Mouse (Mus musculus) adrenal gland, adult 18-20 months (tissue): ENCODE measurements around the gene Tubgcp6. TPM values are rescaled to one million over a fixed set of nuclear protein-coding genes. Genes with fewer than 3 reads are reported as not detected.

Experiments
- DNase-seq, 2 experiments: peaks; one replicate each; pipeline ENCODE4 v3.0.0; 2021 to 2022; ENCODE audit warnings: low spot score in 2 of 2
- total RNA-seq, 2 experiments: library from RNA; stranded (reverse); gene quantifications; 1 replicate in 1 of 2; 2 replicates in 1 of 2; pipeline ENCODE4 v1.2.3; 2021

Tubgcp6 gene
- total RNA-seq, 2 experiments from 2014 or later = 10.8 to 13.0 TPM

DNA sequence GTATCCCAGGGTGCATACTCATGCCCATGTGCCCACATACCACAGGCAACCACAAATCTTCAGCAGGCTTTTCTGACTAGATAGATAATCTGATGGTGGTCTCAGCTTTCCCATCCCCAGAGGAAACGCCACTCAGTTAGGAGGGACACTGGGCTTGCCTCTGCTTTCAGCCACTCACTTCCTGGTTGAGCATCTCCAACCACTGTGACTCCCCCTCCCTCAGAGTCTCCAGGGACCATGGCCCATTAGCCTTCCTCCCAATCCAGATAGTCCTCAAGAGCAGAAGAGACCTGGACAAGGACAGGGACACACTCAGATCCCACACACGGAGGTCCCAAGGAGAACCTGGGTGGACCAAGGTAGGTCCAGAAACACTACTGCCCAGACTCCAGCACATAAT lies 20.2 kb upstream of the Tubgcp6 start:
- no peak for DNase-seq

DNA sequence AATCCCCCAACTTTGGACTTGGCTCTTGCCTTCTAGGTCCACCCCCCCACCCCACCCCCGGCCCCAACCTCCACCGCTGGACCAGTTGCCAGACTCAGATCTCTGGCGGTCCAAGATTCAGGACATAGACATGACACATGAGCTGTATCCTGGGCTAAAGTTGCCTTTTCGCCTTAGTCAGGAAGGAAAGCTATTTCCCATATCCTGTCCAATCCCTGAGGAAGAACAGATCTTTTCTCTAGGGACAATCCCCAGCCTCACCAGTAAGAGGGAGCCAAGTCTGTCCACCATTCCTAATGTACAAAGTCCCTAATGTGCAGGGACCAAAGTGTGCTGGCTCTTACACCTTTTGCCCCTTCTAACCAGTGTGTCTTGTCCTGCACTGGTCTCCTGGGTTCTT lies 19.0 kb upstream of the Tubgcp6 start:
- no peak for DNase-seq

DNA sequence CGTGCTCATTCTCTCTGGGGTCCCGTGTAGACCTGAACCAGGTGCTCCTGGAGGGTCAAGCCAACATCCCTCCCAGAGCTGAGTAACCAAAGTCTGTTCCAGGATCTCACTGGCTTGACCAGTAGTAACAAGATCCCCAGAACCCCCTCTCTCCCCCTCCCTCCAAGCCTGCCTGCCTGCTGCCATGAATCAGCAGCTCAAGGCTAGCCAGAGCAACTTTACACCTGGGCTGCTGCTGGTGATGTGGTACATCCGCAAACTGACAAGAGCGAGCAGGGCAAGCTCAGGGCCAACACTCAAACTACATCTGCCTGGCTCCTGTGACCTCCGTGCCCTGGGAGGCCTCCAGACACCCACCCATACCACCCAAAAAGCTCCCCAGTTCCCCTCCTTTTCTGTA lies 18.5 kb upstream of the Tubgcp6 start:
- no peak for DNase-seq

DNA sequence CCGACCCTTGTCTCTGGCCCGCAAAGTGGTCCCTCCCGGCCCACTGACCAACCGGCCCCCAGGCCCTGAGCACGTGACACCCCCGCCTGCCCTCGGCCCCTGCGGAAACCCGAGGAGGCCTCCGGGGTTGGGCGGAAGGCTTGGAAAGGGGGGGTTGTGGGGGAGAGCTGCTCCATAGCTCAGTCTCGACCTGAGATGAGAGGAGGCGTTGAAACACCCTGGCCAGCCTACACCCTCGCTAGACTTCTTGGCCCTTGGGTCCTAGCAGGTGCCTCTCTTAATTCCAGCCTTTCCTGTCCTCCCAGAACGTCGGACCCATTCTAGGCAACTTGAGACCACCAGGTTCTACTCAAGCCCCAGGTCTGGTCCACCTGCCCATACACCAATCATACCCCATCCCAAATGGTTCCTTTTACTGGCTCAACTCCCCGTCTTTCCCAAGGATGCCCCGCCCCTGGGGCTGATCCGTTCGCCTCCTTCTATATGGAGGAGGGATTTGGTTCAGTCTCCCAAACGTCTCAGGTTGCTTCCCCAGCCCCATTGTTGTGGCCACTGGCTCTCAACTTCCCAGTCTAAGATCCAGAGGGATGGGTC lies 17.8 kb upstream of the Tubgcp6 start, which contains the start of gene Mapk12:
TSS of gene Mapk12 (minus strand) at position 45 of the 594 bp plus-strand sequence.
- DNase-seq = peak; percentile 33 to 56

DNA sequence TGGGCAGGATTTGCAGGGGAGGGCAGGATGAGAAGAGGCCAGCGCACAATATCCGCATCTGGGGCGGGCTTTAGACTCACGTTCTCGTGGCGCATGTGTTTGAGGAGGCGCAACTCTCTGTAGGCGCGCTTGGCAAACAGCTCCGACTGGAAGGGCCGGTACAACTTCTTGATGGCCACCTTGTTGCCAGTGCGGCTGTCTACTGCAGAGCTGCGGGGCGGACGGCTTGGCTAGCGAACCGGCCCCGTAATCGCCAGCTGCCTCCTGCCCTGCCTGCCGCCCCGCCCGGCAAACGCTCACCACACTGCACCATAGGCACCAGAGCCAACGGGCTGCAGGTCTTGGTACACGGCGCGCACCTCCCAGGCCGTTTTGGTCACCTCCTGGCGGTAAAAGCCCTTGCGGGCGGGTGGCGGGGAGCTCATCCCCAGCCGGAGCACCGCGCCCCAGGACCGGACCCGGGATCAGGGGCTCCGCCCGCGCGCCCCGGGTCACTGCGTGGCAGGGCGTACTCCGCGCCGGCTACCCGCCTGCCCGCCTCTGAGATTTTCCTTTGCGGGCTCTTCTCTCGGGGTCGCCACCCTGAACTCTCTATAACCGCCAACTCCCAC lies 17.2 kb upstream of the Tubgcp6 start:
- peak in 1 of 2 experiments; percentile 29 for DNase-seq

DNA sequence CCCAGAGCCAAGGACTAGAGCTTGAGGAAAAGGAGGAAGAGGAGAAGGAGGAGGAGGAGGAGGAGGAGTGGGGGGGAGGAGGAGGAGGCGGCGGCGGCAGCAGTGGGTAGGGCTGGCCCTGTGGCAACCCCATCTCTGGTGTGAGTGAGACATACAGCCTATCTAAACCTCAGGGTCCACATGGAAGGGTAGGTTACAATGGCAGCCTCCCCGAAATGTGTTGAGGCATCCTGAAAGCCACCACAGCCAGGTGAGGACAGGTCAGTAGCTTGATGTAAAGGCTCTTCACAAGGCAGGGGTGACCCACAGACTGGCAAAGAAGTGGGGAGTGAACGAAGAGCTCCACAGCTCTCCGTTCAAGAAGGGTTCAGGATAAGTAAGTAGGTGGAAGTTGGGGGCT lies 15.6 kb upstream of the Tubgcp6 start:
- DNase-seq = no peak

DNA sequence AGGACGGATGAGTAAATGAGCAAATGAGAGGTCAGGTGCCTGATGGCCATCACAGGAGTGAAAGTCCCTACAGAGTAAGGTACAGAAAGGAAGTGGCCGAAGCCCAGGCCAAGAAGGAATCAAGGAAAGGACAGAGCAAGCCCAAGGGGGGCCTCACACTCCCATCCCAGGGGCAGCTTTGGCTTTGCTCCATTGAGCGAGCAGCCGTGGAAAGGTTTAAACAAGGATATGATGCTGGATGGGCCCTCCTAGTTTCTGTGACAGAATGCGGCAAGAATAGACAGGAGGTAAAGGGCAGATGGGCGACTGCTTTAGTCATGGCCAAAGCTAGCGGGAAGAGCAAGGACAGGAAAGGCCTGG lies 15.1 kb upstream of the Tubgcp6 start:
- no peak for DNase-seq

DNA sequence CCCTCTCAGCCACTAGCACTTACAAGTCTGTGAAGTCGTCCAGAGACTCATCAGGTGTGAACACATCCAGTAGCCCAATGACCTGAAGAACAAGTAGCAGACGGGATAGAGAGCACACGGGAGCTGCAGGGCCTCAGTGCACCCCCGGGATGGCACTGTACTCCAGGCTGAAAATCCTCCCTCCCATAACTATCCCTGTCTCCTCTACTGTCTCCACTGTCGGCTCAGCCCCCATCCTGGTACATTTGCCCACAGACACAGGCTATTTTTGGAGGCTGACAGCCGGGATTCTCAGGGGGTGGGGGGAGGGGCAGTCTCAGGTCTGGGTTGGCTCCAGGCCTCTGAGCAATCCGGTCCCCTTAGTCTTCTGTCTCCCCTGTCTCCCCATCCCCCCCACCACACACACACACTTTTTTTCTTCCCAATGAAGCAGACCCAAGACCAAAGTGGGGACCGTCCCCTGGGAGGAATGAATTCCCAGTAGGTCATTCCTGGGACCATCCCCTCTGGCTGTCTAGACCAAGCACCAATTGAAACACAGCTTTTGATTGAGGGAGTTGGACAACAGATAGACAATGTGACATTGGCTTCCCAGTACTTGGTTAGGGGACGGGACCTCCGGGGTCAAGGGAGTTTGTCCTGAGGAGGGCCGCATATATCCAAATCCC lies 14.6 kb upstream of the Tubgcp6 start:
- no peak for DNase-seq

DNA sequence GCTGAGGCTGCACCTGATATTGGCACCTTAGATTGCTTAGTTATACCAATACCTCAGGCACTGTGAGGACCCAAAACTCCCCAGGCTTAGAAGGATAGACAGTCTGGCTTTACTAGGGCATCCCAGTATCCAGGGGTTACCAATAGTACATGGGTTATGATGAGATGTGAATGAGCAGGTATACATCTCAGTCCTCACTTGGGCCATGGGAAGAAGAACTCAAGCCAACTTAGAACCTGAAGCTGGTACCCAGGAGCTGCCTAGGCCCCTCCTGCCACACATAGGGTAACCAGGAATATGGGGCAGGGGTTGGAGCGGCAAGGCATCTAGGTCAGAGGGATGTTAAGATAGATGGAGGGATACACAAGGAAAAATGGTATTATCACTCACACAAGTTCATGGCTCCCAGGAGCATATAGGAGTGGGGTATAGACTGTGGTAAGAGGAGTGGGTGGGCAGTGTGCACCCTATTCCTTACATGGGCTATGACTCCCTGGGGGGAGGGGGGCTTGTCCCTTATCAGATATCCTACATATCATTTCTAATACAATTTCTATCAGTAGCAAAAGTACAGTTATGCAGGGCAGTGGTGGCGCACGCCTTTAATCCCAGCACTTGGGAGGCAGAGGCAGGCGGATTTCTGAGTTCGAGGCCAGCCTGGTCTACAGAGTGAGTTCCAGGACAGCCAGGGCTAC lies 13.7 kb upstream of the Tubgcp6 start:
- DNase-seq = no peak

DNA sequence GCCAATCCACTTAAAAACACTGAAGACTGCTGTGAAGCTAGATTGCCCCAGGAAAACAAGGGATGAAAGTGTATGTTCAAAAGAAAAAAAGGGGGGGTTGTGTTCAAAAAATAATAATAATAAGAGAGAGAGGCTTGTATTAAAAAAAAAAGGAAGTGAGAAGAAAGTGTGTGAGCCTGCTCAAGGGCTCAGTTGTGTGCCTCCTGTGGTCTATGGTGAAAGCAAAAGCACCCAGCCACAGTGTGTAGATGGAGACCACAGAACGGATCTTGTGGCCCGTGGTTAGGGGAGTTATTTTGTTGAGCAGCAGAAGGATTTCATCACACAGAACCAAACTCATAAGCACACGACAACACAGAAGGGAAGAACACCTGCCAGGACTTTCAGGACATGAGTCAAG lies 8.4 kb upstream of the Tubgcp6 start:
- no peak for DNase-seq

DNA sequence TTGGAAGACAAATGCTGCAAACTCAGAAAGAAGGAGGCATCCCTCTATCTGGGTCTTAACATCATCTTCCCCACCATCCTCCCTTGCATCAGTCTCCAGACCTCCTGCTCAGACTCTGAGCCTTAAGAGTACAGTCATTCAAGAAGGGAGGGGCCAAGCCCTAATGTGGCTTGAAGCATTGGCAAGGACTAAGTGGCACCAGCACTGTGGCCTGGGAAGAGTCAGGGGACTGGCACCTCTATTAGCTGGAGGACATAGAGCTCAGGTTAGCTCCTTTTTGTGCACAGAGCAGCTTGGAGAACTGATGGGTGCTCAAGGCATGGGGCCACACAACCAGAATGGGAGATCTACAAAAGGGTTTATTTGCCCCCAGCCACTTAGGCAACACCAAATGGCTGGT lies 7.3 kb upstream of the Tubgcp6 start:
- no peak for DNase-seq

DNA sequence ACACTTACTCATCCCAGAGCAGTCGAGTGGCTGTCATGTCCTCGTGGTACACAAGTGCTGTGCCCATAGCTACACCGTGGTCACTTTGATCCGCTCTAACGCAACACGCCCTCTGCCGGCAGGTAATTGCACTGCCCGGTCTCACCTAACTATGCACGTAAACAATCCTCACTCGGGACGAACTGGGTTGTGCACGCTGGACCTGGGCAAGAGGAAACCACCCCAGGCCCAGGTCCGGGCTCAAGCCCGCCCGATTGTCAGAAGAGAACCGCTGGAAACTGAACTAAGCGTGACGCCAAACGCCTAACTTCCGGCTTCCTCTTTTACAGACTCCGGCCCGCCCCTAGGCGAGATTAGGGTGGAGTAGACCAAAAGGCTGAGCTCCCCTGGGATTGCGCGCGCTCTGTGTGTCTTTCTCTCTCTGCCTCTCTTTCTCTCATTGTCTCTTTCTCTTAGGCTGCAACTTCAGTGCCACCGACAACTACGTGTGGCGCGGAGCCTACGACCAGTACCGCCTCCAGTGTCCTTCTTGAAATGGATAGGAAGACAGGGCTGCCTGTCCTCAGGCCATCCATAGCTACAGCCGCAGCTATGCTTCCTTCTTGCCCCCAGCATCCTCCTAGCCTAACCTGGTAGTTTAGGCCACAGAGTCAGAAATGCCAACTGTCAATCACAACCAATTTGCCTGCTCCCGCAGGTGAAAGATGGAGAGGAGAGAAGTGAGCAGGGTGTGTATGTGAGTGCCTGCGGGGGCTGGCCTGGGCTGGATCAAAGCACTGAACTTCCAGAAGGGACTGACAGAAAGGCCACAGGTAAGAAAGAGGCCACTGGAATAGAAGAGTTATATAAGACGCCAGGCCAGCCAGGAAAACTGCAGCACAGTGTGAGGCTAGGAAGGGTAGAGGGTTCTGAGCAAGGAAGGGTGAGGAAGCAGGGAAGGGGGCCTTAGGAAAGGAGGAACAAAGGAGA lies 5.8 kb upstream of the Tubgcp6 start, which contains the start of gene Hdac10:
TSS of gene Hdac10 (minus strand) at position 319 of the 969 bp plus-strand sequence.
- peak; percentile 80 to 81 for DNase-seq

DNA sequence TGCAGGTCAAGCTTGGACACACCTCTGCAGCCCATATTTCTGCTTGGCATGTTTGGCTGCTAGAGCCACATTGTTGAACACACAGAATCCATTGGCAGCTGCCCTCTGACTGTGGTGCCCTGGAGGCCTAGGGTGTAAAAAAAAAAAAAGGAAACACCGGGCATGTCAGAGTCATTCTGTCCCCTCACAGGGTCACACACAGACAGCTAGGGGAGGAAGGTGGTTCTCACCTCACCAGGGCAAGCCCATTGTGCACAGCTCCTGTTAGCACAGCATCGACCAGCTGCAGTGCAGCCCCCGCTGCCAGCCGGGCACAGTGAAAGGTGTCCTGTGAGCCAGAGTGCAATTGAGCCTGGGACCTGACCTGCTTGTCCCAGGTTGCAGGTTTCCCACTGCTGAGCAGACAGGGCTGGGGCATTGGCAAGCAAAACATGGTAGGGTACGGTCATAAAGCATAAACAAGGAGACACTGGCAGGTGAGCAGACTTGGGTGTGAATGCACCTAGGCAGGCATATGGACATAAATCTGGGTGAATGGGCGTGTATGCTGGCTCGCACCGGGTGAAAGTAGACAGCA lies 4.5 kb upstream of the Tubgcp6 start:
- no peak for DNase-seq

DNA sequence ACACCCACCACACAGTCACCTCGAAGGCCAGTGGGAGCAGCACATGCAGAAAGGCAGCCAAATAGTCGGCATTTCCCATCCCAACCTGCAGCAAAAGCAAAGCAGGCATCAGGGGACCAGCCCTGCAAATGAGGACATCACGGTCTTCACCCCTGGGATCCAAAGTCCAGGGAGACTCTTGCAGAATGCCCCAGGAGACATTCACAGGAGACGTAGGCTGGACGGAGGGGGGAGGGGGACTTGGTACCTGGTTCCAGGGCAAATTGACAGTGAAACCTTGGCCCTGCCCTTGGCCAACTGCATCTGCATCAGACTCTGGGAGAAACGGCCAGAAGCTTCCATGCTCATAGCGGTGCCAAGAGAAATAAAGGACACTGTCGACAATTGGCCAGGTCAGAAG lies 3.7 kb upstream of the Tubgcp6 start:
- DNase-seq = no peak

DNA sequence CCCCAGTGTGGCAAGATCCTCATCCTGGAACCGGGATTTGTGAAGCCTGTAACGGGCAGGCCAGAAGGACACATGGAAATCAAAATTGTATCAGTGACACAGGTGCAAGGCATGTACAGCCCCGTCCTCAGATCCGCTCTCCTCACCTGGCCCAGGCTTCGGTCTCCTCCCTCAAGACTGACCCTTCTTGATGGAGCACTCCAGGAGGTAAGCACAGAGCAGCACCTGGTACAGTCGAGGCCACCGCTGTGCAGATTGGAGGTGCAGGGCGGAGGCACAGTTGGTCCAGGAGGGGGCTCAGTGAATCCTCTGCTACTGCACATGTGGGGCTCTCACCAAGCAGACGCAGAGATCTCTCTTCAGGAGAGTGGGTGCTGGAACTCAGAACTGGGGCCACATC lies 2.4 kb upstream of the Tubgcp6 start:
- DNase-seq = no peak

DNA sequence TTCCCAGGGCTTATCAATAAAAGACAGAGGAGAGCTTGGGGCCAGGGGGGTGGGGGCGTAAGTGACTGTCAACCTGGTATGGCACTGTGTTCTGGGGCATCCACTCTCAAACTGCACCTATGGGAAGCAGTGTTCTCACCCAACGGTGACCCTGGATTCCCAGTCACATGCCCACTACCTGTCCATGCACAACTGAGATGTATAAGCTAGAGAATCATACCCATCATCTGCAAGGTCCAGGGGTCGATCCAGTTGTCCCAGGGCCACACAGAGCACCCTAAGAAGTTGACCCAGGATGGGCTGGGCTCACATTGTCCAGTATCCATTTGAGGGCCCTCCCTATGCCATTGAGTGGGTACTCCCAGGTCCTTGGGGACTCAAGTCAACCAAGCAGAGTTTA lies 1.4 kb upstream of the Tubgcp6 start:
- no peak for DNase-seq

DNA sequence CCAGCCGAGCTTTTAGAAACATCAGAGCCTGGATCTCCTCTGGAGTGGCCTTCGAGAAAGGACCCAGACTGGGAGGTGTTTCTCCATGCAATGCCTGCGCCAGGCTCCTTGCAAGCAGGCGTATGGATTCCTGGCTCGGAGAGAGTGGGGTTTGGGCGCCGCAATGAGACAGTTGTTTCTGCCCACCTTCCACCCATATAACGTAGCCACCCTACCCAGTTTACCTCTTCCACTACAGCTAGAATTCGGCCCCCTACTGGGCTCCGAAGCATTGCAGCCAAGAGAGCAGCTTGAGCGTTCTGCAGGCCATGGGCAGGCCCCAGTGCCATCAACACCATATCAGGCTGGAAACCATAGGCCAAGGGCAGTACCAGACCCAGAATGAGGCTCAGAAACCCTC lies 683 bp upstream of the Tubgcp6 start:
- DNase-seq = no peak

DNA sequence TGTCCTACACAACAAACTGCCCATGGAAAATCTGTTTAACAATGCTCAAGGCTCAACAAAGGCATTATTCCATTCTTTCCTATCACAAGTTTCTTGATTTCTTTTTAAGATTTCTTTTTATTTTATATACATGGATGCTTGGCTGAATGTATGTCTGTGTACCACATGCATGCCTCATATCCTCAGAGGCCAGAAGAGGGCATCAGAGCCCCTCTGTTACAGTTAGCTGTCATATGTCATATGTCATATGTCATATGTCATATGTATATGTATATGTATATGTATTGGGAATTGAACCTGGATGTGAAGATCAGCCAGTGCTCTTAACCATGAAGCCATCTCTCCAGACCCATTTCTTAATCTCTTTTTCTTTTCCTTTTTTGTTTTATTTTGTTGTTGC lies 4.9 kb downstream of the Tubgcp6 start:
- DNase-seq = no peak

DNA sequence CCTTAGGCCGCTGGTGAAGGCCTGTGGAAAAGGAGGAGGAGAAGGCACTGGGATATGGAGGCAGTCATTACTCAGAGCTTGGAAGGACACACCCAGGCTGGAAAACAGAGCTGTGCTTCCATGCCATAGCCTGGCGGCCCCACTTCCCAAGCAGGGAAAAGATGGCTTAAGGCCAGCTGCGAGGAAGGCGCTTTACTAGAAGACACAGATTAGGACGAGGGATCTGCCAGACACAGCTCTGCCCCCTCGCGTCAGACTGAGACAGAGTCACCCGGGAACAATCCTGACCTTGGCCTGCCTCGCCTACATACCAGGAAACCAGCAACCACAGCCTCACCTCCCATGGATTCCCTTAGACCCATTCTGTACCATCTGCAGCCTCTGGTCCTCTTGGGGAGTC lies 12.8 kb downstream of the Tubgcp6 start:
- peak; percentile 40 to 51 for DNase-seq

DNA sequence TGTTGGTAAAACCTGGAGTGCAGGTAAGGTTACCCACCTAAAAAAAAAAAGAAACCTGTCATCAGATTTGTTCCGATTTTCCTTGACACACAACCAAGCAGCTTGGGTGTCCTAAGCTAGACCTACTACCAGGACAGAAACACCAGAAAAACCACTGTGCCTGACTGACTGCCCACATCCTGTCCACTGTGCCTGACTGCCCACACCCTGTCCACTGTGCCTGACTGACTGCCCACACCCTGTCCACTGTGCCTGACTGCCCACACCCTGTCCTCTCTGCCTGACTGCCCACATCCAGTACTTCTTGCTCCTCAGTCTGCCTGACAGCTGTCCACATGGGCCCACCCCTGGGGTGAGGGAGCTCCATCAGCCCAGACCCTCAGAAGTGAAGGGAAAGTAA lies 15.9 kb downstream of the Tubgcp6 start:
- no peak for DNase-seq

DNA sequence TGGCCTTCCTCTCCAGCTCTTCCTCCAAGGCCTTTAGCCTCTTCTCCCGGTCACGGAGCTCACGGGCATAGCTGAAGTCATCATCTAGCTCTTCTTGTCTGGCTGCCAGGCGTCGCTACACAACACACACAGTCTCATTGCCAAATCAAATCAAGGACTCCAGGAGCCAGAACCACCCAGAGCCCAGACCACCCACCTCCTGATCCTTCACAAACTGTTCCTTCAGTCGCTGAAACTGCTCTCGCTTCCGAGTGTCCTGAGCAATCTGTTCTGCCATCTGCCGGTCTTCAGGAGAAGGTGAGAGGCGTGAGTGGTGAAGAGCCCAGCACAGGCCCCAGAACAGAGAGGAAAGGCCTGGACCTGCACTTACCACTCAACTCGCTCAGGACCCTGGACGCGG lies 16.8 kb downstream of the Tubgcp6 start:
- DNase-seq = no peak
